ENCODE assay signal across 8 mouse cellular contexts in the genomic region with DNA sequence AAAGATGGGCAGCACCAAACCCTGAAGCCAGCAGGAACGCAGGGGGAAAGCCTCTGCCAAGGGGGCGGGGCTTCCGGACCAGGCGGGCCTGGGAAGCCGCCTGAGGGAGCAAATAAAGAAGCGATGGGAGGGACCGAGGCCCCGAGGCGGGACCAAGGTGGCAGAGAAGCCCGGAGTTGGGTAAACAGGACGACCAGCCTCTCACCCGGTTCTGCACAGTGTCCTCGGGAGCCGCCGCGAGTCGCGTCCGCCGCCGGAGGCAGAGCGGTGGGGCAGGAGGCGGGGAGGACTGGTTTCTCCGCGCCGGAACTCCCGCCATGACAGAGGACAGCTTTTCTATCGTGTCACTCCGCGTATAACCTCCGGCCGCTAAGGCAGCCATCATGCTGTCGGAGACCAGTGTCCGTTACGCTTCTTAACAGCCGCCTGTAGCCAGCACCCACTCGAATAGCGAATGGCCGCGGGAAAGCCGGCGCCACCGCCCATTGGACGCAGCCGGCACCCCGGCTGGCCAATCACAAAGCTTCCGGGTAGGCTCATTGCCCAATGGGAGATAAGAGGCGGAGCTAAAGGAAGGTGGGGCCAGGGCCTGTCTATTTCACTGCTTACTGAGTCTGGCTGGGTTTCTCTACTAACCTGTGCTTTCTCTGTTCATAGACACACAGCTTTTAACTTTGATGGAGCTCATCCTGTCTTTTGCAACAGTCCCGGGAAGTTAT. TPM values are rescaled to one million over a fixed set of nuclear protein-coding genes. Genes with fewer than 3 reads are reported as not detected.
DNase-seq lines count a peak whose midpoint lies in the region; ATAC-seq lines count a peak whose summit lies in the region.

TSS of gene Thap8 (plus strand) at position 144 of the 719 bp plus-strand sequence.
TSS of gene Wdr62 (minus strand) at position 469 of the 719 bp plus-strand sequence.

- under 1% methylated on average over 49 of the region's 49 CpGs for WGBS in intestine, embryonic 14.5 days

- peak; percentile 97 for ATAC-seq in intestine, embryonic 14.5 days (replicated peaks; ENCODE audit: low FRiP score, low TSS enrichment, low read depth)

- peaks cover 10% of the 10 kb centered on the region for H3K4me1 ChIP-seq in intestine, embryonic 14.5 days (replicated peaks; ENCODE audit: control insufficient read depth, insufficient read depth, low read length)

- H3K9ac ChIP-seq in intestine, embryonic 14.5 days (ENCODE audit: low read length): peak within 1 kb of the TSS; percentile 49

- H3K4me3 ChIP-seq in intestine, embryonic 14.5 days (ENCODE audit: low read depth, low read length): peak within 1 kb of the TSS; percentile 62

- H3K36me3 ChIP-seq in intestine, embryonic 14.5 days (ENCODE audit: control insufficient read depth, insufficient read depth, low read length): no peaks in the 10 kb centered on the region

- peak within 1 kb of the TSS; percentile 94 for H3K4me2 ChIP-seq in intestine, embryonic 14.5 days (ENCODE audit: low read length)

- intact Hi-C loops in left cerebral cortex, postnatal 14 days (cut with DNase I): no loop called here

- H3K9me3 ChIP-seq in intestine, embryonic 14.5 days (ENCODE audit: control insufficient read depth, low read length): no peaks in the 10 kb centered on the region

- no peaks in the 10 kb centered on the region for H3K27me3 ChIP-seq in intestine, embryonic 14.5 days (replicated peaks; ENCODE audit: control insufficient read depth, insufficient read depth, low read length)

- peak; percentile 83 to 88 for DNase-seq in adrenal gland, adult 18-20 months (ENCODE audit: low spot score in 2 of 2)
- peak; percentile 96 for DNase-seq in embryo, embryonic 11 days
- DNase-seq in gastrocnemius, postnatal 25 days: peak; percentile 91
- no peak for DNase-seq in intestine, embryonic 14.5 days (ENCODE audit: low spot score)
- peak; percentile 93 for DNase-seq in left cerebral cortex, postnatal 14 days (ENCODE audit: low spot score in 2 of 2)
- DNase-seq in mesoderm, embryonic 11.5 days (ENCODE audit: low read depth, low spot score): peak; percentile 96
- peak; percentile 83 to 88 for DNase-seq in right cerebral cortex, postnatal 36 days (ENCODE audit: low spot score in 2 of 2)
- DNase-seq in yolk sac, embryonic 10.5 days (ENCODE audit: low spot score): peak; percentile 96

- H3K27ac ChIP-seq in intestine, embryonic 14.5 days (ENCODE audit: low read depth): peak within 1 kb of the TSS; percentile 99

RNA-seq across cellular contexts. Expression of gene Thap8, which starts in this region (rescaled TPM):
- total RNA-seq in adrenal gland, adult 18-20 months (2021): under 1 TPM; 0.38 to 0.46 TPM
- total RNA-seq in gastrocnemius, postnatal 25 days (2021): under 1 TPM in 1 of 2 experiments, not detected in 1; 0.20 TPM
- polyA plus RNA-seq in intestine, embryonic 14.5 days (2014; fragmentation: Nextera tagmentation; extraction: Ambion mirVana): 0.24 and 0.26 TPM in 2 replicates
- under 1 TPM in 1 of 2 experiments, not detected in 1; 0.26 TPM for total RNA-seq in left cerebral cortex, postnatal 14 days (2021)

RNA-seq across cellular contexts. Expression of gene Wdr62, which starts in this region (rescaled TPM):
- 1 to 10 TPM; 4.9 to 6.7 TPM for total RNA-seq in adrenal gland, adult 18-20 months (2021)
- total RNA-seq in gastrocnemius, postnatal 25 days (2021): 1 to 10 TPM; 1.8 to 3.8 TPM
- 8.5 and 10.5 TPM in 2 replicates for polyA plus RNA-seq in intestine, embryonic 14.5 days (2014; fragmentation: Nextera tagmentation; extraction: Ambion mirVana)
- total RNA-seq in left cerebral cortex, postnatal 14 days (2021): 1 to 10 TPM; 1.2 to 2.0 TPM
